Mouse (Mus musculus): ENCODE data around the gene Olfr1124. TPM values are rescaled to one million over a fixed set of nuclear protein-coding genes. Genes with fewer than 3 reads are reported as not detected.

Olfr1124 gene
- polyA plus RNA-seq, 1 experiment from 2014 or later, result not detected

DNA sequence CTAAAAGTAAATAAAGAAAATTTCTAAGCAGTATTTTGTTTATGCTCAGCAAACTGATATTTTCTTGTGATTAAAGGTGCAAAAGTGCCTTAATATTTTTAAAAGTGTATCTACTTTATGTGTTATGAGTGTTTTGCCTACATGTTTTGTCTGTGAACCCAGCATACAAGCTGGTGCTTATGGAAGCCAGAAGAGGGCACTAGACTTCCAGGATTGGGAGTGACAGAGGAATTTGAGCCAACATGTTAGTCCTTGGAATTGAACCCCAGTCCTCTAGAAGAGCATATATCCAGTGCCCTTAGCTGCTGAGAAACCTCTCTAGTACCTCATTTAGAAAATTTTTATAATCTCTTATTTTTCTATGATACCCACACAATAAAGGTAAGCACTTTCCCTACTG lies 50.1 kb downstream of the Olfr1124 start:
- no peak for ATAC-seq (ENCODE audit: low FRiP score, low TSS enrichment)
- H3K36me3 ChIP-seq (ENCODE audit: control insufficient read depth, insufficient read depth, low read length), result no peaks in the 10 kb centered on the region
- no peaks in the 10 kb centered on the region for H3K9me3 ChIP-seq (ENCODE audit: control insufficient read depth, low read length)
- H3K4me1 ChIP-seq (ENCODE audit: control insufficient read depth, insufficient read depth, low read length), result no peaks in the 10 kb centered on the region
- H3K4me3 ChIP-seq (ENCODE audit: low read length), result no peak overlapping the region
- H3K27me3 ChIP-seq (ENCODE audit: control insufficient read depth, insufficient read depth, low read length), result no peaks in the 10 kb centered on the region
- no peak overlapping the region for H3K9ac ChIP-seq (ENCODE audit: low read depth, low read length)
- H3K4me2 ChIP-seq (replicated peaks; ENCODE audit: low read depth, low read length), result no peak overlapping the region
- no peak overlapping the region for H3K27ac ChIP-seq (ENCODE audit: low read depth, low read length)

DNA sequence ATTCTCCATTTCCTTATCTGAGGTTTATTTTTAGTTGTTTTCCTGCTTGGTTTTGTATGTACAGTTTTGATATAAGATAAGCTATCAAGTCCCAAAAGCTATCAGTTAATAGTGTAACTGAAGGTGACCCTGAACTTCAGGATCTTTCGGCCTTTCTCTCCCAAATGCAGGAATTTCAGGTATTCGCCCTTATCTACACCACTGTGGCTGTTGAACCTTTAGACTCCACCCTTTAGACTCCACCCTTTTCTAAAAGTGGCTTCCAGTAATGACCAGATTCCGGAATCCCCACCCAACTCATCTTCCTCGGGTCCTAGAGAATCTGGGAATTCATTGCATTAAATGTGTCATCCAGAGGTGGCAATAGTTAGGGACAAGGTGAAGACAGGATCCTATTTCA lies 51.1 kb downstream of the Olfr1124 start:
- 84% methylated on average over 4 of the region's 4 CpGs for WGBS

DNA sequence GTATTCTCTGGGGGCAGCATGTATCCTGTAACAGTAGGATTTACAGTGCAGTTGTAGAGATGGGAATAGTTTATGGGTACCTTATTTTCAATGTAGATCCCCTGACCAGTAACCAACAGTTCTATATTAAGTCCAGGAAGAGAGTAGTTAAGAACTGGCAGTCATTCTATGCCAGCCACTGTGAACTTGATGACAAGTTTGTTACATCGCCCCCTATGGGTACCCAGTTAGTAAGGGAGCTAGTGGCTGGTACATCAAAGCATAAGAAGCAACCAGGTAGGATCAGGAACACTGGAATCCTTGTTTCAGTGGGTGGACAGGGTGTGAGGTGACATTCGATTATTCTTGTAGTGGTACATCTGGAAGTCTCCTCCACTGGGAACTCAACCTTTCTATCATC lies 52.2 kb downstream of the Olfr1124 start:
- Histone ChIP-seq H3K27me3 (ENCODE audit: control insufficient read depth, insufficient read depth, low read length) (no peaks in the 10 kb centered on the region), H3K9ac (ENCODE audit: low read depth, low read length) (no peak overlapping the region), H3K4me1 (ENCODE audit: control insufficient read depth, insufficient read depth, low read length) (no peaks in the 10 kb centered on the region), H3K9me3 (ENCODE audit: control insufficient read depth, low read length) (no peaks in the 10 kb centered on the region), H3K27ac (ENCODE audit: low read depth, low read length) (no peak overlapping the region), H3K4me2 (replicated peaks; ENCODE audit: low read depth, low read length) (no peak overlapping the region), H3K4me3 (ENCODE audit: low read length) (no peak overlapping the region), H3K36me3 (ENCODE audit: control insufficient read depth, insufficient read depth, low read length) (no peaks in the 10 kb centered on the region)
- WGBS, result 73% methylated on average over 2 of the region's 2 CpGs
- no peak for ATAC-seq (ENCODE audit: low FRiP score, low TSS enrichment)

More for the DNA sequence above, 51.1 kb downstream of the Olfr1124 start:
- no peak overlapping the region for H3K27ac ChIP-seq (ENCODE audit: low read depth, low read length)
- H3K4me2 ChIP-seq (replicated peaks; ENCODE audit: low read depth, low read length), result no peak overlapping the region
- H3K9ac ChIP-seq (ENCODE audit: low read depth, low read length), result no peak overlapping the region
- H3K27me3 ChIP-seq (ENCODE audit: control insufficient read depth, insufficient read depth, low read length), result no peaks in the 10 kb centered on the region
- no peaks in the 10 kb centered on the region for H3K9me3 ChIP-seq (ENCODE audit: control insufficient read depth, low read length)
- no peak overlapping the region for H3K4me3 ChIP-seq (ENCODE audit: low read length)
- H3K4me1 ChIP-seq (ENCODE audit: control insufficient read depth, insufficient read depth, low read length), result no peaks in the 10 kb centered on the region
- H3K36me3 ChIP-seq (ENCODE audit: control insufficient read depth, insufficient read depth, low read length), result no peaks in the 10 kb centered on the region
- no peak for ATAC-seq (ENCODE audit: low FRiP score, low TSS enrichment)

Other genes with a start within 250 kb of the Olfr1124 start
- not detected in 2 replicates for gene Olfr1112, start 242.5 kb upstream of the Olfr1124 start, polyA plus RNA-seq (2014; fragmentation: Nextera tagmentation; extraction: Ambion mirVana)
- gene Olfr1113, start 221.3 kb upstream of the Olfr1124 start, polyA plus RNA-seq (2014; fragmentation: Nextera tagmentation; extraction: Ambion mirVana), result not detected in 2 replicates
- gene Olfr1115, start 182.3 kb upstream of the Olfr1124 start, polyA plus RNA-seq (2014; fragmentation: Nextera tagmentation; extraction: Ambion mirVana), result not detected in 2 replicates
- not detected in 2 replicates for gene Olfr1116, start 162.7 kb upstream of the Olfr1124 start, polyA plus RNA-seq (2014; fragmentation: Nextera tagmentation; extraction: Ambion mirVana)
- gene Olfr1118, start 122.7 kb upstream of the Olfr1124 start, polyA plus RNA-seq (2014; fragmentation: Nextera tagmentation; extraction: Ambion mirVana), result not detected in 2 replicates
- not detected in 2 replicates for gene Olfr1120, start 75.5 kb upstream of the Olfr1124 start, polyA plus RNA-seq (2014; fragmentation: Nextera tagmentation; extraction: Ambion mirVana)
- not detected in 2 replicates for gene Olfr1121, start 60.4 kb upstream of the Olfr1124 start, polyA plus RNA-seq (2014; fragmentation: Nextera tagmentation; extraction: Ambion mirVana)
- not detected in 2 replicates for gene Olfr1122, start 44.4 kb upstream of the Olfr1124 start, polyA plus RNA-seq (2014; fragmentation: Nextera tagmentation; extraction: Ambion mirVana)
- not detected in 2 replicates for gene Olfr1123, start 13.6 kb upstream of the Olfr1124 start, polyA plus RNA-seq (2014; fragmentation: Nextera tagmentation; extraction: Ambion mirVana)
- gene Olfr1126, start 23.7 kb downstream of the Olfr1124 start, polyA plus RNA-seq (2014; fragmentation: Nextera tagmentation; extraction: Ambion mirVana), result not detected in 2 replicates
- gene Pramel7, start 66.8 kb downstream of the Olfr1124 start, polyA plus RNA-seq (2014; fragmentation: Nextera tagmentation; extraction: Ambion mirVana), result not detected in 2 replicates
- not detected in 2 replicates for gene Pramel6, start 76.3 kb downstream of the Olfr1124 start, polyA plus RNA-seq (2014; fragmentation: Nextera tagmentation; extraction: Ambion mirVana)
- not detected in 2 replicates for gene Olfr153, start 101.5 kb downstream of the Olfr1124 start, polyA plus RNA-seq (2014; fragmentation: Nextera tagmentation; extraction: Ambion mirVana)
- not detected in 2 replicates for gene Olfr1128, start 115.3 kb downstream of the Olfr1124 start, polyA plus RNA-seq (2014; fragmentation: Nextera tagmentation; extraction: Ambion mirVana)
- not detected in 2 replicates for gene Olfr1129, start 143.6 kb downstream of the Olfr1124 start, polyA plus RNA-seq (2014; fragmentation: Nextera tagmentation; extraction: Ambion mirVana)
- not detected in 2 replicates for gene Olfr1130, start 175.9 kb downstream of the Olfr1124 start, polyA plus RNA-seq (2014; fragmentation: Nextera tagmentation; extraction: Ambion mirVana)
- not detected in 2 replicates for gene Olfr1131, start 196.8 kb downstream of the Olfr1124 start, polyA plus RNA-seq (2014; fragmentation: Nextera tagmentation; extraction: Ambion mirVana)
- not detected in 2 replicates for gene Olfr1132, start 207.3 kb downstream of the Olfr1124 start, polyA plus RNA-seq (2014; fragmentation: Nextera tagmentation; extraction: Ambion mirVana)
- gene Olfr1133, start 217.1 kb downstream of the Olfr1124 start, polyA plus RNA-seq (2014; fragmentation: Nextera tagmentation; extraction: Ambion mirVana), result not detected in 2 replicates
- gene Olfr1134, start 228.2 kb downstream of the Olfr1124 start, polyA plus RNA-seq (2014; fragmentation: Nextera tagmentation; extraction: Ambion mirVana), result not detected in 2 replicates
- not detected in 2 replicates for gene Olfr1135, start 243.4 kb downstream of the Olfr1124 start, polyA plus RNA-seq (2014; fragmentation: Nextera tagmentation; extraction: Ambion mirVana)